Mouse (Mus musculus): ENCODE measurements around the gene Rarg.
"Not testable (repeated sequence)": the region's sequence is repeated elsewhere in the genome, so short reads cannot be mapped to it uniquely, and the experiment has no call there.

Rarg gene

GRCm38 (mm10) chr15:102235371-102236027, 21.8 kb downstream of the Rarg start:
- DNase-seq, result peak; percentile 97

GRCm38 (mm10) chr15:102233896-102234295, 23.4 kb downstream of the Rarg start:
- peak; percentile 92 for DNase-seq

- no peak for DNase-seq
These were observed 24.6 kb downstream of the Rarg start for GRCm38 (mm10) chr15:102232764-102233163.

GRCm38 (mm10) chr15:102231748-102232147, 25.6 kb downstream of the Rarg start, which contains the start of gene Itgb7:
Gene Itgb7 (minus strand): TSS chr15:102231944.
- peak; percentile 94 for DNase-seq

- peak; percentile 86 for DNase-seq
These were observed 26.7 kb downstream of the Rarg start for GRCm38 (mm10) chr15:102230408-102231321.

- not testable (repeated sequence) for DNase-seq
These were observed 31.7 kb downstream of the Rarg start for GRCm38 (mm10) chr15:102225619-102226018.

GRCm38 (mm10) chr15:102224992-102225617, 32.2 kb downstream of the Rarg start:
- no peak for DNase-seq

- peak; percentile 98 for DNase-seq
These were observed 32.9 kb downstream of the Rarg start for GRCm38 (mm10) chr15:102224186-102224991.

GRCm38 (mm10) chr15:102222386-102222785, 34.9 kb downstream of the Rarg start:
- DNase-seq, result no peak

- no peak for DNase-seq
These were observed 40.0 kb downstream of the Rarg start for GRCm38 (mm10) chr15:102217325-102217724.

GRCm38 (mm10) chr15:102216459-102217228, 40.7 kb downstream of the Rarg start:
- DNase-seq, result no peak

GRCm38 (mm10) chr15:102215624-102216023, 41.7 kb downstream of the Rarg start:
- no peak for DNase-seq

GRCm38 (mm10) chr15:102214132-102214531, 43.2 kb downstream of the Rarg start:
- no peak for DNase-seq

- DNase-seq, result no peak
These were observed 45.4 kb downstream of the Rarg start for GRCm38 (mm10) chr15:102211895-102212294.

- DNase-seq, result no peak
These were observed 46.5 kb downstream of the Rarg start for GRCm38 (mm10) chr15:102210816-102211215.

GRCm38 (mm10) chr15:102209114-102209513, 48.2 kb downstream of the Rarg start:
- DNase-seq, result no peak

- no peak for DNase-seq
These were observed 49.2 kb downstream of the Rarg start for GRCm38 (mm10) chr15:102208092-102208561.

GRCm38 (mm10) chr15:102207351-102207750, 50.0 kb downstream of the Rarg start:
- no peak for DNase-seq

GRCm38 (mm10) chr15:102205779-102206178, 51.5 kb downstream of the Rarg start:
- no peak for DNase-seq

- DNase-seq, result no peak
These were observed 52.4 kb downstream of the Rarg start, which contains the start of gene Csad for GRCm38 (mm10) chr15:102204674-102205505. Gene Csad (minus strand): TSS chr15:102204724.

Measured in heart, adult 11 months (tissue).